Mouse (Mus musculus) embryonic fibroblast, embryonic 13.5 days (primary cell): ENCODE measurements around the gene Mrgpra6. TPM values are rescaled to one million over a fixed set of nuclear protein-coding genes. Genes with fewer than 3 reads are reported as not detected.

ENCODE experiments used
- H3K27ac ChIP-seq: 2 replicates; pipeline ENCODE4 v1.5.1; 2012; ENCODE audit warnings: low read length, control low read depth, inconsistent platforms; ENCODE audit not compliant: insufficient read depth
- H3K4me1 ChIP-seq: 2 replicates; pipeline ENCODE4 v1.6.1; 2011; ENCODE audit warnings: low read length; ENCODE audit not compliant: control insufficient read depth, insufficient read depth
- H3K4me3 ChIP-seq: 2 replicates; pipeline ENCODE4 v1.5.1; 2011; ENCODE audit warnings: mild to moderate bottlenecking, control low read depth, low read length; ENCODE audit not compliant: insufficient read depth
- CTCF ChIP-seq: IDR thresholded peaks from 2 replicates; pipeline ENCODE4 v1.5.1; 2011; ENCODE audit warnings: mild to moderate bottlenecking, control low read depth, low read length, moderate library complexity, borderline replicate concordance; ENCODE audit not compliant: insufficient read depth
- POLR2A ChIP-seq: IDR thresholded peaks from 2 replicates; pipeline ENCODE4 v1.6.1; 2011; ENCODE audit warnings: low read depth, mild to moderate bottlenecking, control low read depth, low read length, moderate library complexity
- polyA plus RNA-seq: library from polyadenylated mRNA; stranded (reverse); fragments of >200 nt; gene quantifications from 2 replicates; pipeline ENCODE4 v1.2.4, GENCODE M21; 2011; ENCODE audit warnings: low read depth; ENCODE audit not compliant: missing spikeins, insufficient read length

Mrgpra6 gene
- polyA plus RNA-seq, 1 experiment: not detected

DNA sequence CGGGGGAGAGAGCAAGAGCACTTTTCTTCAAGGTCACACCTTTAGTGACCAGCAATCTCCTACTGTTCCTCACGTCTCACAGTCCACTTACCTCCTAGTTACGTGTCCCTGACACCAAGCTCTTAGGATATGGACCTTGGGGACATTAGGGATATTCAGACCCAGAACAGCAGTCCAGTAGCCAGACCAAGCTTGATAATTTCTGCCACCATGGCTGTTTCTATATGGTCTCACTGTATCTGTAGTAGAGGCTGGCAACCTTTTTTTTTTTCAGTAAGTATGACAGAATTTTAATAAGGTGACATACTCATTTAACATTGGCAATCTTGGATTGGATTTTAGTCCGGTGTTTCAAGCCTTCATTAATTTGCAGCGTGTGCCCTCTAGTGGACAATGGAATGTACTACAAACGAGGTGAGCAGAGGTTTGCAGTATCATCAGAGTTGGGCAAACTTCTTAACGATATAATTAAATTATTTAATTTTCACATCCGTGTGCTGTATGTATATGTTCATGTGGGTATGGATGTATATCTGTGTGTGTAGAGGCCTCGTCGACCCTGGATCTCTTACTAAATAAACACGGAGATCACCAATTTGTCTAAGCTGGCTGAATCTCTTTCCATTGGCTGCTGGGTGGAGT, 54.2 kb downstream of the Mrgpra6 start:
- no peaks in the 10 kb centered on the region for H3K4me1 ChIP-seq
- H3K27ac ChIP-seq: no peak overlapping the region
- TF ChIP-seq POLR2A (no peak), CTCF (no peak)
- H3K4me3 ChIP-seq: no peak overlapping the region

DNA sequence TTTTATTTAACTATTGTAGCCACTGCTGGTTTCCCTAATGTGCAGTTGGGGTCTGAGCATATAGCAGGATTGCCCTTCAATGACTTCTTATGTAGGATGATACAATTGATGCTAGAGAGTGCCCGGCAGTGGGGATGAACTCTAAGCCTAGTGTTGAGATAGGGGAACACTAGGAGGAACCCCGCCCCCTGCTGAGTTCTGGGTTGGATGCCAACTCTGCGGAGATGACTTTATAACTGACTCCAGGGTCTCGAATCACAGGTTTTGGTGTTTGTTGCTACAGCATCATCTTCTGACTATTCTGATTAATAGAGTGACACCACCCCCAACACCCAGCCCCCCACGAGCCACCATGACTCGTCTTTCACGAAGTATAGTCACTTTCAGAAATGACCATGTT, 56.4 kb downstream of the Mrgpra6 start:
- Histone ChIP-seq H3K27ac (no peak overlapping the region), H3K4me3 (no peak overlapping the region), H3K4me1 (no peaks in the 10 kb centered on the region)
- TF ChIP-seq CTCF: no peak
- TF ChIP-seq POLR2A: no peak

DNA sequence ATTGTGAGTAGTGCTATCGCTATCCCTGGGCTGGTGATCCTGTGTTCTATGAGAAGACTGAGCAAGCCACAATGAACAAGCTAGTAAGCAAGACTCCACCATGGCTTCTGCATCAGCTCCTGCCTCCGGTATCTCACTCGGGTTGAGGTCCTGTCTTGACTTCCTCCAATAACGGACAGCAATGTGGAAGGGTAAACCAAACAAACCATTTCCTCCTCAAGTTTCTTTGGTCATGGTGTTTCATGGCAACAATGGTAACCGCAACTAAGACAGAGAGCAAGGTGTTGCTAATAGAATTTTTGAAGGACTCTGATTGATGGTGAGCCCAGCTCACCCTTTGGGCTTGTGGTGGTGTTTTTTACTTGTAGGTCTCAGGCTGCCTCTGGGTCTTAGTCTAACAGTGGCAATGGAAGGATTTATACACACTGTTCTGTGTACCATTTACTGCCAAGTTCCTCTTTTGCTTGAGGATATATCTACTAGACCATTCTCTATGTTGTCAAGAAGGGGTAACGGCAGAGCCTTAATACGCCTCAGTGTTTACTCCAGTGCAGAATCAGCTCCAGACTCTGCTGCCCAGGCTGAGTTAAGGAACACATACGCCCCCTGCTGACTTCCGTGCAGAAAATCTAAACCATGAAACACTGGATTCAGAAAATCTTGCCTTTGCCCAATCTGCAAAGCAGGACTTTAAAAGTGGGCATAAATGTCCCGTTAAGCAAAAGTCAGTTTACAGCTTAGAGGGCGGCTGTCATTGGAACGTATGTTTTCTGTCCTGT, 58.5 kb downstream of the Mrgpra6 start:
- Histone ChIP-seq H3K4me1 (no peaks in the 10 kb centered on the region), H3K27ac (no peak overlapping the region), H3K4me3 (no peak overlapping the region)
- no peak; the same call in 1 of the 2 replicates for TF ChIP-seq CTCF
- no peak for TF ChIP-seq POLR2A

DNA sequence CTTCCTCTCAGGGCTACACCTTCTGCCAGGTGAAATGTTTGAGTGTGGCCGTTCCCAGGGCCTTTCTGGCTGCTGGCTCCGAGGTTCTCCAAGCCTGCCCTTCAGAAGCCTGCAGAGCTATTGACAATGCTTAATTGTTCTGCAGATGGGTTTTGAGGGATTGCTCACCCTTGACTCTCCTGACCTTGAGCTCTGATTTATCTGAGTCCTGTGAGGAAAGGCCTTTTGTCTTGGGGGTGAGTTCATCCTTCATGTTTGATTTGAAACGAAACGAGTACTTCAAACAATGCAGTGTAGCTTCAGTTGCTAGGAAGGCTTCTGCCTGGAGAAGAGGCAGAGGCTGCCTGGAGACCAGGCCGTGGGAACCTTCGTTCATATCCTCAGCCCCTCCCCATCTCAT, 60.4 kb downstream of the Mrgpra6 start:
- Histone ChIP-seq H3K27ac (no peak overlapping the region), H3K4me3 (no peak overlapping the region), H3K4me1 (no peaks in the 10 kb centered on the region)
- TF ChIP-seq POLR2A (no peak), CTCF (no peak)

DNA sequence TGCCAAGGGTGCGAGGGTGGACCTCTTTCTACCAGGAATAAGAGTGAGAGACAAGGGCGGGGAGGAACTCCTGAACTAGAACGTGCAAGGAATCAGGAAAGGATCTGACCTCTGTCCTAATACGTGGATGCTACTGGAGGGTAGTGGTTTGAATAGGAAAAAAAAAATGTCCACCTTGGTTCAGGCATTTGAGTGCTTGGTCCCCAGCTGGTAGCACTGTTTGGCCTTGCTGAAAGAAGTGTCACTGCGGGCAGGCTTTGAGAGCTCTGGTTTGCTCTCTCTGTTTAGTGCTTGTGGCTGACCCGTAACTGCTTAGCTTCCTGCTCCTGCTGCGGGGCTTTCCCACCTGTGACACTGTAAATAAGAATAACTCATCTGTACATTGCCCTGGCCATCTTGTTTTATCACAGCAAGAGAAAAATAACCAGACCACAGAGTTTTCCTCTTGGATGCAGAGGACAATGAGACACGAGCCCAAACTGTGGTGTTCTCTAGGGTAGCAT, 64.8 kb downstream of the Mrgpra6 start:
- no peak for TF ChIP-seq POLR2A
- no peak for TF ChIP-seq CTCF
- H3K4me1 ChIP-seq: no peaks in the 10 kb centered on the region
- no peak overlapping the region for H3K27ac ChIP-seq
- H3K4me3 ChIP-seq: no peak overlapping the region

Other genes with a start within 250 kb of the Mrgpra6 start
- 23.6 and 24.8 TPM in 2 replicates for gene Uevld, start 246.4 kb downstream of the Mrgpra6 start, polyA plus RNA-seq
- gene Gm9999, start 221.3 kb downstream of the Mrgpra6 start, polyA plus RNA-seq: not detected in 2 replicates
- gene Spty2d1, start 196.5 kb downstream of the Mrgpra6 start, polyA plus RNA-seq: 21.0 and 23.3 TPM in 2 replicates
- 13.2 and 19.5 TPM in 2 replicates for gene Tmem86a, start 154.3 kb downstream of the Mrgpra6 start, polyA plus RNA-seq
- gene Ptpn5, start 71.2 kb downstream of the Mrgpra6 start, polyA plus RNA-seq: not detected in 2 replicates
- not detected in 2 replicates for gene Mrgpra9, start 47.9 kb upstream of the Mrgpra6 start, polyA plus RNA-seq
- gene Mrgpra1, start 149.3 kb upstream of the Mrgpra6 start, polyA plus RNA-seq: not detected in 2 replicates
- not detected in 2 replicates for gene Mrgpra2a, start 247.2 kb upstream of the Mrgpra6 start, polyA plus RNA-seq